Mouse (Mus musculus) olfactory bulb, adult 2 months (tissue): ENCODE measurements around the gene Rin2.
"Not testable (repeated sequence)": the region's sequence is repeated elsewhere in the genome, so short reads cannot be mapped to it uniquely, and the experiment has no call there.

Experiments
- CTCF ChIP-seq: fragments of 200-500 bp; IDR thresholded peaks from 2 replicates; pipeline ENCODE4 v1.5.1; 2012; ENCODE audit warnings: low read depth, mild to moderate bottlenecking, low read length, moderate library complexity; ENCODE audit not compliant: insufficient read depth
- POLR2A ChIP-seq: fragments of 200-500 bp; IDR thresholded peaks from 2 replicates; pipeline ENCODE4 v1.6.1; 2012; ENCODE audit warnings: mild to moderate bottlenecking, low read depth, low read length, moderate library complexity; ENCODE audit not compliant: insufficient read depth

DNA sequence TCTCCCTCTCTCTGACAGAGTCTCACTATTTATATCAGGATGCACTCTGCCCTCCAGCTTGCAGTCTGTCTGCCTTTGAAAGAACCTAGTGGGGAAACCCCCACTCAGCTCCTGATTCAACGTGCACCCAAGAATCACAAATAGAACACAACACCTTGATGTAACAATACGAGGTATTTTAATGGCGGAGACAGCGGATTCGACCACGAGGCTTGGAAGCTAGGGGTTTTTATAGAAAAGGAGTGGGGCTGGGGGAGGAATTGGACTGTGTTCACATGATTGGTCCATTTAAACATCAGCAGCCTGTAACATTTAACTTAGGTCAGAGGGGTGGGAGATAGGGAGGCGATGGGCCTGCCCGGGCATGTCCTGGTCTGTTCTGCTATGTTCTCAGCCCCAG is 225.3 kb downstream of the Rin2 start:
- TF ChIP-seq POLR2A, CTCF: not testable (repeated sequence)
